Mouse (Mus musculus) adrenal gland, adult 18-20 months (tissue): ENCODE measurements around the gene Samd1. TPM values are rescaled to one million over a fixed set of nuclear protein-coding genes. Genes with fewer than 3 reads are reported as not detected.
"Not testable (repeated sequence)": the region's sequence is repeated elsewhere in the genome, so short reads cannot be mapped to it uniquely, and the experiment has no call there.

Experiments used
- DNase-seq, 2 experiments: peaks; one replicate each; pipeline ENCODE4 v3.0.0; 2021 to 2022; ENCODE audit warnings: low spot score in 2 of 2
- total RNA-seq, 2 experiments: library from RNA; stranded (reverse); gene quantifications; 1 replicate in 1 of 2; 2 replicates in 1 of 2; pipeline ENCODE4 v1.2.3; 2021

The Samd1 gene
- total RNA-seq, 2 experiments from 2014 or later, result 28.2 to 30.3 TPM

GRCm38 (mm10) chr8:83982449-83982848 lies 15.0 kb upstream of the Samd1 start:
- no peak for DNase-seq

- not testable (repeated sequence) for DNase-seq
Observed at GRCm38 (mm10) chr8:83983222-83983621, 14.2 kb upstream of the Samd1 start.

DNA sequence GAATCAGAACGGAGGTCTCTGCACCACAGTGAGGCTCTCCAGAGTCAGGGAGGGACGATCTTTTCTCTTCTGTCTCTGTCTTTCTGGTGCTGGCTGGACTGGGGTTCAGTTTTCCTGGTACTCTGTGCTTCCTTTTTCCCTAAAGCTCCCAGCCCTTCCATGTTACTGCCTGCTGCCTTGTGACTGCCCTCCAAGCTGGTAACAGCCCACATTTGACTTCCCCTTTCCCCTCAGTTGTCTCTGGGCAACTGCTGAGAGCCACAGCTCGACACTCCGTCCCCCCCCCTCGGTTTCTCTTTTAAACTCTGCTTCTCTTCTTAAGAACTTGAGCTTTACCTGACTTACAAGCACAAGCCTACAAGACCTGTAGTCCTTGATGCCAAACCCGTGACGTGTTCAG lies 8.2 kb upstream of the Samd1 start:
- no peak for DNase-seq

DNA sequence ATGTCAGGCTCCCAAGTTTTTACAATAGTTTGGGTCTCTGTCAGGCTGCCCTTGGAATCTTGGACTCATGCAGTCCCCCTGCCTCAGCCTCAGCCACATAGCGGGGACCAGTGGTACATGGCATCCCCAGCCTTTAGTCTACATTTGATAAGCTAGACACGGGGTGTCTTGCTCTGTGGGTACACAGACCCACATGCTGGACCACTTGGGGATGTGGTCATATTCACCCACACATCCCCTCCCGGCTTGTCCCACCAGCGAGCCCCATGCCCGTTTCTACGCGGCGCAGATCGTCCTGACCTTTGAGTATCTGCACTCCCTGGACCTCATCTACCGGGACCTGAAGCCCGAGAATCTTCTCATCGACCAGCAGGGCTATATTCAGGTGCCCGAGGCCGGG lies 7.3 kb upstream of the Samd1 start:
- DNase-seq, result no peak

DNA sequence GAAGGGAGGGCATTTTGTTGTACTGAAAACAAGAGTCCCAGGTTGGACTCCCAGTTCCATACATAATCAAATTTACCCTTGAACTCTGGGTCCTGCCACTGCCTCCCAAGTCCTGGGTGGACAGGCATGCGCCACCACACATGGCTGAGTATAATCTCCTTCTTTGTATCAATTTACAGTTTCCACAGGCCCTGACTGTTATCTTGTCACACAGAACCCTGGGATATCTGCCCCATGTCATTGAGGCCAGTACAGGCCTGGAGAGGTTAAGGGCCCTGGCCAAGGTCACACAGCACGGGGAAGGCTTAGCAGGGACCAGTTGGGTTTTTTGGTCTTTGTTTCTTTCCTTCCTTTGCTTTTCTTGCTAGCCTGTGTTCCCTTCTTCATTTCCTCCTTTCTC lies 5.0 kb upstream of the Samd1 start:
- DNase-seq, result no peak

DNA sequence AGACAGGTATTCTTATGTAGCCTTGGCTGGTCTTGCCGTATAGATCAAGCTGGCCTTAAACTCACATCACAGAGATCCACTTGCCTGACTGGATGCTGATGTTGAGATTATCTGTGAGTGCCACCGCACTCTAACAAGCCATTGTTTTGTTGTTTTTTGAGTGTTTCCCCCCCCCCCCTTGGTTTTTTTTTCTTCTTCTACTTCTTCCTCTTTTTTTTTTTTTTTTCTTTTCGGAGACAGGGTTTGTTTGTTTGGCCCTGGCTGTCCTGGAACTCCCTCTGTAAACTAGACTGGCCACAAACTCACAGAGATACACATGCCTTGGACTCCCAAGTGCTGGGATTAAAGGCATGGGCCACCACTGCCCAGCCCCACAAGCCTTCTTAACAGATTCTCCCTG lies 3.4 kb upstream of the Samd1 start:
- no peak for DNase-seq

- DNase-seq, result no peak
Observed at GRCm38 (mm10) chr8:83995973-83996372, 1.5 kb upstream of the Samd1 start.

GRCm38 (mm10) chr8:83996567-83997505 lies 636 bp upstream of the Samd1 start:
- peak; percentile 89 to 91 for DNase-seq

GRCm38 (mm10) chr8:83998231-83999056 lies 972 bp downstream of the Samd1 start:
- DNase-seq, result peak; percentile 56 to 61

- DNase-seq, result no peak
Observed at GRCm38 (mm10) chr8:83999057-83999705, 1.7 kb downstream of the Samd1 start.

GRCm38 (mm10) chr8:83999825-84000224 lies 2.4 kb downstream of the Samd1 start:
- no peak for DNase-seq

DNA sequence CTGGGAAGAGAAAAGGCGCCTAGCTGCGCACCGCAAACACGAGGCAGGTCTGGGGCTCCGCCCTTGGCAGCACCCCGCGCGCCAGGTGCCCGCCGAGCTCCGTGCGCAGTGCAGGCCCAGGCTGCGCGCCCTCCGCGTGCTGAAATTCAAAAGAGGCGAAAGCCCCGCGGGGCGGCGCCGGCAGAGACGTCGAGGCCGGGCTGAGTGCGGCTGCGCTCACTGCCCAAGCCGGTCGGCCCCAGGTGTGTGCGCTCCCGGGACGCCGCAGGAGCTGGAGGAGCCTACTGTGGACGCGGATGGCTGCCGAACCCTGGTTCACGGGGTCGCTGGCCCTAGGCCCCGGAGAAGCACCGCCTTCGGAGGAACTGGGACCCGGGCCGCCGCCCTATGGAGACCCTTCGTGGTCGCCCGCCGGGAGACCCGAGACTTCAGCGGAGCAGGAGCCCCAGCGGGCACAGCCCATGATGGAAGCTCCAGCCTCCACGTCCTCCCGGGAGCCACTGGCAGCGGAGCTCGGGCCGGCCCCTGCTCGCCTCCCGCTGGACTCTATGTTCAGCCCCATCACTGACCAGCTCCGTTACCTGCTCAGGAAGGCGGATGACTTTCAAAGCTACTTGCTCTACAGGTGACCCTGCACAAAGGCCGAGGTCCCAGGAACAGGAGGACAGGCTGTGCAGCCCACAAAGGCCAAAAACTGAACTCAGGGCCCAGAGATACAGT lies 4.0 kb downstream of the Samd1 start, which contains the start of gene 1700067K01Rik:
1700067K01Rik (plus strand) TSS at position 222 of the 720 bp plus-strand sequence.
- DNase-seq, result no peak

GRCm38 (mm10) chr8:84002957-84003611 lies 5.6 kb downstream of the Samd1 start:
- DNase-seq, result no peak

- DNase-seq, result no peak
Observed at GRCm38 (mm10) chr8:84003612-84004246, 6.3 kb downstream of the Samd1 start.

GRCm38 (mm10) chr8:84004533-84005201 lies 7.2 kb downstream of the Samd1 start:
- peak; percentile 89 to 94 for DNase-seq

DNA sequence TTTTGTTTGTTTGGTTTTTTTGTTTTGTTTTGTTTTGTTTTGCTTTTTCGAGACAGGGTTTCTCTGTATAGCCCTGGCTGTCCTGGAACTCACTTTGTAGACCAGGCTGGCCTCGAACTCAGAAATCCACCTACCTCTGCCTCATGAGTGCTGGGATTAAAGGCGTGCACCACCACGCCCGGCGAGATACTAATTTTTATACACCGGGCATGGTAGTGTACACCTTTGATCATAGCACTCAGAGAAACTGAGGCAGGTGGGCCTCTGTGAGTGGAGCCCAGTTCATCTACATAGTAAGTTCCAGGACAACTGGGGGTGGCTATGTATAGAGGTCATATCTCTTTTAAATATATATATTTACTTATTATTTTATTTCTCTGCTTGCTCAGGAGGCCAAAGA lies 8.0 kb downstream of the Samd1 start:
- DNase-seq, result not testable (repeated sequence)

DNA sequence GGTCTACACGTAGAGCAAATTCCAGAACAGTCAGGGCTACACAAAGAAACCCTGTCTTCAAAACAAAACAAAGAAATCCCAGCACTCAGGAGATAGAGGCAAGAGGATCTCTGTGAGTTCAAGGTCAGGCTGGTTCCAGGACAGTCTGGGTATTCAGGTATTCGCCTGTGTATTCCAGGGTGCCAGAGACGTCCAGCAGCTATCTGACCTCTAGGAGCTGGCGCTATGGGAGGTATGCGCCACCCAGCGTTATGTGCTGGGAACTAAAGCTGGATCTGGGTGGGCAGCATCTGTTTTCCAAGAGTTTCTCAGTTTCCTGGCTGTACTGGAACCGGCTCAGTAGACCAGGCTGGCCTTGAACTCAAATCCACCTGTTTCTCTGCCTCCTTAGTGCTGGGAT lies 10.9 kb downstream of the Samd1 start:
- DNase-seq, result no peak

DNA sequence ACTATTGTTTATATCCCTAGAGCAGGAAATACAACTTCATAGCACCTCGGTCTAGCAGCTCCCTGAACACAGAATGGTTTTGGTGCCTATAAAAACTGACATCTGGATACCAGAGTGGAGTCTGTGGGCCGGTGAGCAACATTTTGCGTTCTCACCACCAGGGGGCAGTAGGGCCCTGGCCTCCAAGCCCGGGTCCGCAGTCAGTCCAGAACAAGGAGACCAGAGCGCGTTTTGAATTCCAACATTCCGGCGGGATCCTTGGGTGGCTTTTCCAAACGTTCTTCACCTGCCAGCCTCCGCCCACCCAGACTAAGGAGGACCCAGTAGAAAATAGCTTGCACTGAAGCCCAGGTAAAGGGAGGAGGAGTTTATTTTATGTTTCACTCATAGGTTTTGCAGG lies 12.4 kb downstream of the Samd1 start:
- peak; percentile 87 to 89 for DNase-seq
